Mouse (Mus musculus) gastrocnemius, postnatal 25 days (tissue): ENCODE data around the gene Hsd17b10. TPM values are rescaled to one million over a fixed set of nuclear protein-coding genes. Genes with fewer than 3 reads are reported as not detected.

Experiments
- DNase-seq: peaks from one replicate; pipeline ENCODE4 v3.0.0; 2022
- long read RNA-seq, 2 experiments: library from polyadenylated mRNA; stranded (forward); transcript quantifications; one replicate each; pipeline ENCODE4 v2.0.0; 2021
- total RNA-seq, 2 experiments: library from RNA; stranded (reverse); gene quantifications; 1 replicate in 1 of 2; 2 replicates in 1 of 2; pipeline ENCODE4 v1.2.3; 2021

The Hsd17b10 gene
- 10 to 100 TPM; 73.0 to 91.1 TPM for total RNA-seq
- long read RNA-seq, experiment 1, transcript Hsd17b10-201 (6 exons, 962 nt), result major isoform, 190 of 205 reads
- long read RNA-seq, experiment 1, partial matches to known transcripts, result 6 of 205 reads
- long read RNA-seq, experiment 1, other reads (novel, unspliced or antisense), result 4 of 205 reads
- long read RNA-seq, experiment 2, transcript Hsd17b10-204 (5 exons, 1,001 nt), result minor isoform, 7 of 211 reads
- long read RNA-seq, experiment 2, transcript Hsd17b10-201 (6 exons, 962 nt), result major isoform, 195 of 211 reads
- long read RNA-seq, experiment 2, partial matches to known transcripts, result 7 of 211 reads
- long read RNA-seq, experiment 2, other reads (novel, unspliced or antisense), result 1 of 211 reads

DNA sequence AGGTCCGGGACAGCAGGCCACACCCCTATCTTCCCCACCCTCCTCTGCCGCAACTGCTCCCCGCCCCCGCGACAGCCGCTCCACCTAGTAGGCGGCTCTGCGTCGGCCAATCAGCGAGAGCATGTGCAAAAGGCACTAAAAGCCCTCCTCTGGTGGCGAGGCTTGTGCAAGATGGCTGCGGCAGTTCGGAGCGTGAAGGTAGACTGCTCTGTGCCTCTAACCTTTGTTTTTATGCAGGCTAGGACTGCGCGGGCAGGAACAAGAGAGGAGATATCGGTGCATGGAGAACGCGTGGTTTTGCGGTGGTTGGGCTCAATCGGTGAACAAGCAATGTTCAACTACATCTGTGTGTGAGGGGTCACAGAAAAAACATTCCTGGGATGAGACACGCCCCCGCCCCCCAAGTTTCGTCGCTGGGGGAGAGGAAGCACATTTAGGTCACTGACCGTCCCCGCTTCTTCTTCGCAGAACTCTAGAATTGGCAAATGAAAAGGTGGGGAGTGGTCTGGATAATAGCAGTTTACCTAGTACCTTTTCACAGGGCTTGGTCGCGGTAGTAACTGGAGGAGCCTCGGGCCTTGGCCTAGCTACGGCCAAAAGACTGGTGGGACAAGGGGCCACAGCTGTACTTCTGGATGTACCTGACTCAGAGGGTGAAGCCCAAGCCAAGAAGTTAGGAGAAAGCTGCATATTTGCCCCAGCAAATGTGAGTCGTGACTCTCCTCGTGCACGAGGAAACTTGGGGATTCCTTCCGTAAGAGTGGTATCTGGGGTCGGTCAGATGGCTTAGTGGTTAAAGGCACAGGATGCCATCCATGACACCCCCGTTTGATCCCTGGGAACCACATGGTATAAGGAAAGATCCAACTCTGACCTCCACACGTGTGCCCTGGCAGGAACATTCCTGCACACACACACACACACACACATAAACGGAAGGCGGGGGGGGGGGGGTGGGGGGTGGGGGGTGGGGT is at the start of gene Hsd17b10:
Gene Hsd17b10, plus strand, starts transcription at position 109 of the 974 bp plus-strand sequence.
- DNase-seq, result peak; percentile 84

GRCm38 (mm10) chrX:151999006-151999710 is 2.5 kb upstream of the Hsd17b10 start:
- no peak for DNase-seq

DNA sequence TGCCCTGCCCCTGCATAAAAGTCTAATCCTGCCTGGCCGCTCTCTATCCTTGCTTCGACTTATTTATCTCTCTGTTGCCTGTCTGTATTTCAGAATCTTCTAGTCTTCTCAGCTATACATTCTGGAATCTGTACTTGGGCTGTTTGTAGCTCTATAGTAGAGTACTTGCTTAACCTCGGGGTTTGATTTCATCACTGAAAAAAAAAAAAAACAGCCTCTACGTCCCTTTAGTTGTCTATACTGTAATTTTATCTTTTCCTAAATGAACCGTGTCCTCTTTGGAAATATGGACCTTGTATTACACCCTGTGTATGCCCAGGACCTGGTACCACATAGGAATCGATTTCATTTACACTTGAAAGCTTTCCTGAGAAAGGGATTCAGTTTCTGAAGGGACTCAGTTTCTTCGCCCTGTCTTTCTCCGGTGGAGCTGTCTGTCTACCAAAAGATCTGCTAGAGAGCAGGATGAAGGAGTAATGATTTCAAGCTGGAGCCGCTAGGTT is 412 bp upstream of the Hsd17b10 start:
- DNase-seq, result no peak

- DNase-seq, result no peak
These were observed 1.2 kb downstream of the Hsd17b10 start for GRCm38 (mm10) chrX:152002865-152003264.

- no peak for DNase-seq
These were observed 6.2 kb downstream of the Hsd17b10 start for GRCm38 (mm10) chrX:152007863-152008262.

- DNase-seq, result no peak
These were observed 14.1 kb downstream of the Hsd17b10 start for GRCm38 (mm10) chrX:152015752-152016150.

- DNase-seq, result peak; percentile 90
These were observed 14.8 kb downstream of the Hsd17b10 start, which contains the start of the genes Ribc1 and Smc1a for GRCm38 (mm10) chrX:152016151-152017145. Gene Ribc1 (minus strand): TSS chrX:152016295. Gene Smc1a (plus strand): TSS chrX:152016428.

GRCm38 (mm10) chrX:152017186-152017585 is 15.5 kb downstream of the Hsd17b10 start:
- no peak for DNase-seq

GRCm38 (mm10) chrX:152019294-152019693 is 17.6 kb downstream of the Hsd17b10 start:
- DNase-seq, result no peak

GRCm38 (mm10) chrX:152039865-152040264 is 38.2 kb downstream of the Hsd17b10 start:
- DNase-seq, result no peak

- no peak for DNase-seq
These were observed 45.6 kb downstream of the Hsd17b10 start for GRCm38 (mm10) chrX:152047230-152047629.

GRCm38 (mm10) chrX:152052546-152052945 is 50.9 kb downstream of the Hsd17b10 start:
- no peak for DNase-seq

Other genes with a start within 250 kb of the Hsd17b10 start
- gene Huwe1, start 201.0 kb upstream of the Hsd17b10 start, total RNA-seq, result 100 to 1,000 TPM; 114 to 123 TPM
- under 1 TPM; 0.18 to 0.59 TPM for gene Ribc1, start 14.4 kb downstream of the Hsd17b10 start, total RNA-seq
- gene Smc1a, start 14.6 kb downstream of the Hsd17b10 start, total RNA-seq, result 10 to 100 TPM; 18.4 to 18.5 TPM
- gene Iqsec2, start 142.4 kb downstream of the Hsd17b10 start, total RNA-seq, result 10 to 100 TPM; 23.1 to 28.2 TPM
- 10 to 100 TPM; 16.8 to 26.9 TPM for gene Kdm5c, start 231.2 kb downstream of the Hsd17b10 start, total RNA-seq